Mouse (Mus musculus) liver, postnatal 0 days (tissue): ENCODE results near the gene Dct.
A peak's percentile ranks its signal among the peaks of the same experiment; 100 is the strongest.

Experiments used
- CTCF ChIP-seq: sonication (generic); IDR thresholded peaks from 2 replicates; pipeline ENCODE4 v1.5.1; 2016; ENCODE audit warnings: antibody characterized with exemption, low read depth
- EP300 ChIP-seq: IDR thresholded peaks from 2 replicates; pipeline ENCODE4 v1.6.1; 2016; ENCODE audit warnings: antibody characterized with exemption, low read depth, mild to moderate bottlenecking

DNA sequence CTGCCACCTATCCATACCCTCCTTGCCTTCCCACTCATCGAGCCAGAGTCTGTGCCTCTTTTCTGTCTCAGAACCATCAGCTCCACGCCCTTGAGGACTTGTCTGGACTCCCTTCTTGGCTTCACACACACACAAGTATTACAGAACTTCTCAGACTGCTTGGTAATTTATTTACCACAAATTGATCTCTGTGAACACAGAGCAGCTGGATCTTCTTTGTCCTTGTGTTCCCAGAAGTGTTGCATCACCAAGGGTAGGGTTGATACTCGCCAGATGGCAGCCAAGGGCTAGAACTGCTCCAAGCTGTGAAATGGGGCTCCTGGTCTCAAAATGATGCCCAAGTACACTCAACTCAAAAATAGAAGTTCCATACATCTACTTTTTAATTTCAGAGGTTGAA, 13.0 kb downstream of the Dct start:
- TF ChIP-seq CTCF: peak; percentile 20; the same call in 1 of the 2 replicates
- no peak for TF ChIP-seq EP300
